Mouse (Mus musculus): ENCODE data around the gene Anp32b.

DNA sequence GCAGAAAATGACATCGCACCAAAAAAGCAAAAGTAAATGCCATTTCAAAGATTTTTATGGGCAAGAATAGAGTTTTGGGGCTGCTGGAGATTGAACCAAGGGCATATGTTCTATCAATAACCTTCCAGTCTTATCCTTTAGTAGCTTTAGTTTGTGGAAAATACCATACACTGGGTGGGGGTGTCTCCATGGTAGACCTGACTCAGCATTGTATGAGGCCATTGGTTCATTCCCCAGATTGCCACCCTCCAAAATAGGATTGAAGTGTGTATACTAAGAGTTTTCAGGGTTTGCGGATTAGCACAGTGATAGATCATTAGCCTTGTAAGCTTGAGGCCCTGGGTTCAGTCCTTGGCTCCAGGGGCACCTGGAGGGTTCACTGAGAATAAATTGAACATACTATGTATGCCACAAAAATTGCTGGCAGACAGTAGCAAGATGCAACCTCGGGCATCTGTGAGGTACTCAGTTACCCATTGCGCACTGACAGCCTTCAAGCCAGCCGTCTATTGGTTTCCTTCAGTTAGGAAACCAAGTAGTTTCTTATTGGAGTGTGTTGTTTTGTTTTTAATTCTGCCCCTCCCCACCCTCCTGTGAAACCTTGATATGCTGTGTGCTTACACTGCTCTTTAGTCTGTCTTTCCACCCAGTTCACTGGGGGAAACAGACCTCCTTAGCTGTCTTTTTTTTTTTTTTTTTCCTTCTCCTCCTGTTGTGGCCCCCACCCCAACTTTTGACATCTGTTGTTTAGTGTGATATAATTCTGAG, 3.6 kb downstream of the Anp32b start:
- TF ChIP-seq POLR2A (IDR thresholded peaks at IDR 0.05; ENCODE audit: insufficient read depth, low read depth, low read length), result no peak
- TF ChIP-seq CTCF (IDR thresholded peaks at IDR 0.05; ENCODE audit: insufficient read depth, low read depth, low read length), result no peak
